Mouse (Mus musculus) spleen, adult 2 months (tissue): ENCODE data around the gene Myoz1.

Source experiments
- CTCF ChIP-seq: fragments of 200-500 bp; IDR thresholded peaks from 2 replicates; pipeline ENCODE4 v1.5.1; 2011; ENCODE audit warnings: mild to moderate bottlenecking, inconsistent platforms; ENCODE audit not compliant: insufficient read depth, insufficient read length, insufficient replicate concordance; ENCODE audit errors: extremely low read depth
- POLR2A ChIP-seq: fragments of 200-500 bp; IDR thresholded peaks from 2 replicates; pipeline ENCODE4 v1.6.1; 2011; ENCODE audit warnings: low read depth, low read length, inconsistent platforms

GRCm38 (mm10) chr14:20618211-20618610 lies 38.1 kb downstream of the Myoz1 start:
- TF ChIP-seq POLR2A: no peak
- no peak for TF ChIP-seq CTCF
